Mouse (Mus musculus) ES-Bruce4 (cell line): ENCODE data around the gene Nr6a1. TPM values are rescaled to one million over a fixed set of nuclear protein-coding genes. Genes with fewer than 3 reads are reported as not detected.

Experiments used
- H3K27ac ChIP-seq: 2 replicates; pipeline ENCODE4 v1.5.1; 2012; ENCODE audit warnings: low read length, inconsistent platforms; ENCODE audit not compliant: insufficient read depth
- H3K27me3 ChIP-seq: 2 replicates; pipeline ENCODE4 v1.6.1; 2012; ENCODE audit warnings: mild to moderate bottlenecking, low read length, inconsistent platforms; ENCODE audit not compliant: control insufficient read depth, poor library complexity, insufficient read depth, severe bottlenecking
- H3K36me3 ChIP-seq: 2 replicates; pipeline ENCODE4 v1.6.1; 2012; ENCODE audit warnings: inconsistent platforms, mild to moderate bottlenecking, low read length, moderate library complexity; ENCODE audit not compliant: control insufficient read depth, poor library complexity, insufficient read depth, severe bottlenecking
- H3K4me1 ChIP-seq: one replicate; pipeline ENCODE4 v1.8.1; 2011; ENCODE audit warnings: low read length; ENCODE audit not compliant: control insufficient read depth, insufficient read depth
- H3K4me3 ChIP-seq: 2 replicates; pipeline ENCODE4 v1.5.1; 2011; ENCODE audit warnings: low read depth, mild to moderate bottlenecking, low read length
- H3K9ac ChIP-seq: 2 replicates; pipeline ENCODE4 v1.6.1; 2012; ENCODE audit warnings: low read depth, mild to moderate bottlenecking, inconsistent platforms; ENCODE audit not compliant: poor library complexity, severe bottlenecking
- H3K9me3 ChIP-seq: replicated peaks from 2 replicates; pipeline ENCODE4 v1.6.1; 2012; ENCODE audit warnings: mild to moderate bottlenecking, low read length, inconsistent platforms; ENCODE audit not compliant: control insufficient read depth, poor library complexity, insufficient read depth, severe bottlenecking
- CTCF ChIP-seq: IDR thresholded peaks from one replicate; pipeline ENCODE4 v1.8.1; 2011; ENCODE audit warnings: low read depth, low read length
- EP300 ChIP-seq: IDR thresholded peaks from 2 replicates; pipeline ENCODE4 v1.6.1; 2011; ENCODE audit warnings: low read depth, low read length; ENCODE audit not compliant: insufficient read depth
- POLR2A ChIP-seq: IDR thresholded peaks from one replicate; pipeline ENCODE4 v1.8.1; 2011; ENCODE audit warnings: low read length; ENCODE audit not compliant: insufficient read depth
- polyA plus RNA-seq: library from polyadenylated mRNA; stranded (reverse); fragments of >200 nt; gene quantifications from 2 replicates; pipeline ENCODE4 v1.2.4, GENCODE M21; 2011; ENCODE audit warnings: low read depth; ENCODE audit not compliant: missing spikeins, insufficient read depth, insufficient read length

Nr6a1 gene
- polyA plus RNA-seq, 1 experiment = 110 TPM

- H3K4me3 ChIP-seq = no peak overlapping the region
- H3K9ac ChIP-seq = no peak overlapping the region
- no peaks in the 10 kb centered on the region for H3K4me1 ChIP-seq
- no peak for TF ChIP-seq CTCF
- no peak for TF ChIP-seq POLR2A
- TF ChIP-seq EP300 = no peak
- no peak overlapping the region for H3K27ac ChIP-seq
- no peaks in the 10 kb centered on the region for H3K9me3 ChIP-seq
- no peaks in the 10 kb centered on the region; the same call in 1 of the 2 replicates for H3K36me3 ChIP-seq
- no peaks in the 10 kb centered on the region for H3K27me3 ChIP-seq
Measured at GRCm38 (mm10) chr2:38880907-38881672, 46.4 kb downstream of the Nr6a1 start.

DNA sequence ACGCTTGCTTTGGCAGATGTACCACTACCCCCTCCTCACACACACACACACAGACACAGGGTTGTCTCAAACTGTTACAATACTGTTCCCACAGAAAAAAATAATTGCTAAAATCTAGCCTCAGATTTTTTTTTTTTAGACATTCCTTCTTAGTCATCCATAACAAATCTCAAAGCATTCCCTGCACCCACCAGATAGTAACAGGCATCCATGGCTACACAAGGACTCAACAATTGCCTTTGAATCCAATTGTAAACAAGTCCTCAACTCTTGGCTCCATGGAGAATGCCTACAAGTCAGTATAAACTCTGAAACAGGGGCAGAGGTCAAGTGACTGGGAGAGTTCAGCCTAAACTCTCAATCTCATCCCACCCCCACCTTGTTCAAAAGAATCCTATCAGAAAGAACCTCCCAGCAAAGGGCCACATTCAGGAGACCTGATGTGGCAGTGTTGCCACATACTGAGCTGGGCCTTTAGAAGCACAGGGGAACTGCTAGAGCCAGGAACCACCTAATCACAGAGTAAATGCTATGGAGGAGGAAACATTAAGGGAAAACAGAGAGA, 52.9 kb downstream of the Nr6a1 start:
- no peaks in the 10 kb centered on the region for H3K9me3 ChIP-seq
- H3K4me3 ChIP-seq = no peak overlapping the region
- H3K36me3 ChIP-seq = no peaks in the 10 kb centered on the region
- no peak overlapping the region for H3K9ac ChIP-seq
- no peaks in the 10 kb centered on the region for H3K27me3 ChIP-seq
- TF ChIP-seq POLR2A = no peak
- no peak for TF ChIP-seq EP300
- TF ChIP-seq CTCF = no peak
- no peaks in the 10 kb centered on the region for H3K4me1 ChIP-seq
- H3K27ac ChIP-seq = no peak overlapping the region

GRCm38 (mm10) chr2:38872730-38873129, 54.8 kb downstream of the Nr6a1 start:
- Histone ChIP-seq H3K27ac (no peak overlapping the region), H3K9ac (no peak overlapping the region), H3K9me3 (no peaks in the 10 kb centered on the region), H3K36me3 (no peaks in the 10 kb centered on the region), H3K4me1 (no peaks in the 10 kb centered on the region), H3K27me3 (no peaks in the 10 kb centered on the region), H3K4me3 (no peak overlapping the region)
- TF ChIP-seq EP300 (no peak), CTCF (no peak), POLR2A (no peak)

GRCm38 (mm10) chr2:38866711-38867110, 60.8 kb downstream of the Nr6a1 start:
- Histone ChIP-seq H3K36me3 (no peaks in the 10 kb centered on the region), H3K9me3 (no peaks in the 10 kb centered on the region), H3K4me3 (no peak overlapping the region), H3K27me3 (no peaks in the 10 kb centered on the region), H3K9ac (no peak overlapping the region), H3K27ac (no peak overlapping the region), H3K4me1 (no peaks in the 10 kb centered on the region)
- no peak for TF ChIP-seq CTCF
- no peak for TF ChIP-seq POLR2A
- no peak for TF ChIP-seq EP300

GRCm38 (mm10) chr2:38864011-38864410, 63.5 kb downstream of the Nr6a1 start:
- TF ChIP-seq EP300 = no peak
- no peak for TF ChIP-seq POLR2A
- TF ChIP-seq CTCF = no peak
- no peaks in the 10 kb centered on the region for H3K36me3 ChIP-seq

GRCm38 (mm10) chr2:38851797-38852196, 75.7 kb downstream of the Nr6a1 start:
- H3K9me3 ChIP-seq = no peaks in the 10 kb centered on the region
- no peaks in the 10 kb centered on the region for H3K36me3 ChIP-seq
- no peak overlapping the region for H3K4me3 ChIP-seq
- TF ChIP-seq POLR2A (no peak), CTCF (no peak), EP300 (no peak)
- H3K4me1 ChIP-seq = no peaks in the 10 kb centered on the region
- H3K27ac ChIP-seq = no peak overlapping the region
- H3K27me3 ChIP-seq = no peaks in the 10 kb centered on the region
- H3K9ac ChIP-seq = no peak overlapping the region

More at GRCm38 (mm10) chr2:38864011-38864410, 63.5 kb downstream of the Nr6a1 start:
- Histone ChIP-seq H3K4me1 (no peaks in the 10 kb centered on the region), H3K9ac (no peak overlapping the region), H3K27ac (no peak overlapping the region), H3K27me3 (no peaks in the 10 kb centered on the region), H3K4me3 (no peak overlapping the region), H3K9me3 (no peaks in the 10 kb centered on the region)
